Mouse (Mus musculus): ENCODE results near the gene Mgat5.

GRCm38 (mm10) chr1:127248433-127248832 is 43.6 kb downstream of the Mgat5 start:
- no peak for TF ChIP-seq CTCF (IDR thresholded peaks at IDR 0.05; ENCODE audit: control insufficient read depth, insufficient read depth, insufficient read length)
- no peak for TF ChIP-seq USF1 (IDR thresholded peaks at IDR 0.05; ENCODE audit: low read depth)
- TF ChIP-seq CEBPB (IDR thresholded peaks at IDR 0.05; ENCODE audit: low read depth): no peak
- TF ChIP-seq MYOD1 (IDR thresholded peaks at IDR 0.05; ENCODE audit: control insufficient read depth, insufficient read length, low read depth): no peak
- TF ChIP-seq MAX (IDR thresholded peaks at IDR 0.05): no peak
- TF ChIP-seq MYOG (IDR thresholded peaks at IDR 0.05; ENCODE audit: control insufficient read depth, extremely low read depth, insufficient read length): no peak
- TF ChIP-seq FOSL1 (IDR thresholded peaks at IDR 0.05; ENCODE audit: insufficient read depth, low read length, poor library complexity, severe bottlenecking): no peak
